Mouse (Mus musculus): ENCODE results near the gene Ddx31. TPM values are rescaled to one million over a fixed set of nuclear protein-coding genes. Genes with fewer than 3 reads are reported as not detected.

The Ddx31 gene
- polyA plus RNA-seq, 1 experiment from 2014 or later: 20.1 TPM

- WGBS: 2% methylated on average over 10 of the region's 10 CpGs
- peaks cover 12% of the 10 kb centered on the region; the same call in 1 of the 2 replicates for H3K36me3 ChIP-seq
- H3K27ac ChIP-seq (replicated peaks): peak overlapping the region; percentile 84
- peak overlapping the region; percentile 54 for H3K4me2 ChIP-seq (replicated peaks)
- peak; percentile 68 for ATAC-seq (ENCODE audit: low FRiP score, low read depth)
- H3K4me3 ChIP-seq: peak overlapping the region; percentile 42
- H3K9ac ChIP-seq (replicated peaks): peak overlapping the region; percentile 51; the same call in 1 of the 2 replicates
- no peaks in the 10 kb centered on the region for H3K9me3 ChIP-seq
- peaks cover 66% of the 10 kb centered on the region for H3K4me1 ChIP-seq
- H3K27me3 ChIP-seq: peaks cover 99% of the 10 kb centered on the region
Observed at GRCm38 (mm10) chr2:28907691-28908388, 67.6 kb downstream of the Ddx31 start.

- peaks cover 99% of the 10 kb centered on the region for H3K27me3 ChIP-seq
- H3K27ac ChIP-seq (replicated peaks): peak overlapping the region; percentile 84
- H3K9me3 ChIP-seq: no peaks in the 10 kb centered on the region
- H3K4me3 ChIP-seq: peak overlapping the region; percentile 42
- peak overlapping the region; percentile 54 for H3K4me2 ChIP-seq (replicated peaks)
- 1% methylated on average over 39 of the region's 39 CpGs for WGBS
- peak overlapping the region; percentile 51 for H3K9ac ChIP-seq (replicated peaks)
- ATAC-seq (ENCODE audit: low FRiP score, low read depth): peak; percentile 78
- peaks cover 66% of the 10 kb centered on the region for H3K4me1 ChIP-seq
- peaks cover 12% of the 10 kb centered on the region; the same call in 1 of the 2 replicates for H3K36me3 ChIP-seq
Observed at GRCm38 (mm10) chr2:28908389-28909153, 68.4 kb downstream of the Ddx31 start.

GRCm38 (mm10) chr2:28909186-28909817, 69.1 kb downstream of the Ddx31 start:
- Histone ChIP-seq H3K27me3 (peaks cover 99% of the 10 kb centered on the region), H3K9ac (replicated peaks) (peak overlapping the region; percentile 51), H3K4me2 (replicated peaks) (peak overlapping the region; percentile 54), H3K4me1 (peaks cover 62% of the 10 kb centered on the region), H3K9me3 (no peaks in the 10 kb centered on the region), H3K36me3 (peaks cover 11% of the 10 kb centered on the region; the same call in 1 of the 2 replicates), H3K4me3 (peak overlapping the region; percentile 42), H3K27ac (replicated peaks) (peak overlapping the region; percentile 84)
- no peak for ATAC-seq (ENCODE audit: low FRiP score, low read depth)
- 2% methylated on average over 39 of the region's 41 CpGs for WGBS

- Histone ChIP-seq H3K9ac (replicated peaks) (peak overlapping the region; percentile 51; the same call in 1 of the 2 replicates), H3K4me1 (peaks cover 56% of the 10 kb centered on the region), H3K4me3 (peak overlapping the region; percentile 42), H3K27me3 (peaks cover 99% of the 10 kb centered on the region), H3K36me3 (0 out of 2 replicates have a peak, but pooled peaks cover 6% of the 10 kb centered on the region), H3K9me3 (no peaks in the 10 kb centered on the region), H3K27ac (replicated peaks) (peak overlapping the region; percentile 84), H3K4me2 (replicated peaks) (peak overlapping the region; percentile 54)
- no peak for ATAC-seq (ENCODE audit: low FRiP score, low read depth)
- 6% methylated on average over 25 of the region's 25 CpGs for WGBS
Observed at GRCm38 (mm10) chr2:28909818-28910710, 69.9 kb downstream of the Ddx31 start.

- Histone ChIP-seq H3K4me3 (peak overlapping the region; percentile 42), H3K9ac (replicated peaks) (peak overlapping the region; percentile 29), H3K27me3 (peaks cover 99% of the 10 kb centered on the region), H3K27ac (replicated peaks) (peak overlapping the region; percentile 67), H3K4me1 (peaks cover 54% of the 10 kb centered on the region), H3K36me3 (no peaks in the 10 kb centered on the region), H3K9me3 (no peaks in the 10 kb centered on the region), H3K4me2 (replicated peaks) (peak overlapping the region; percentile 54)
- ATAC-seq (ENCODE audit: low FRiP score, low read depth): no peak
- WGBS: 3% methylated on average over 3 of the region's 3 CpGs
Observed at GRCm38 (mm10) chr2:28910877-28911276, 70.7 kb downstream of the Ddx31 start.

GRCm38 (mm10) chr2:28911331-28912038, 71.3 kb downstream of the Ddx31 start:
- H3K9me3 ChIP-seq: no peaks in the 10 kb centered on the region
- under 1% methylated on average over 44 of the region's 44 CpGs for WGBS

GRCm38 (mm10) chr2:28912039-28912700, 72.0 kb downstream of the Ddx31 start:
- H3K4me3 ChIP-seq: peak overlapping the region; percentile 42
- peak overlapping the region; percentile 29; the same call in 1 of the 2 replicates for H3K9ac ChIP-seq (replicated peaks)
- 1% methylated on average over 33 of the region's 33 CpGs for WGBS
- no peaks in the 10 kb centered on the region for H3K36me3 ChIP-seq
- H3K4me1 ChIP-seq: peaks cover 50% of the 10 kb centered on the region
- ATAC-seq (ENCODE audit: low FRiP score, low read depth): no peak
- H3K4me2 ChIP-seq (replicated peaks): peak overlapping the region; percentile 54
- H3K9me3 ChIP-seq: no peaks in the 10 kb centered on the region
- peak overlapping the region; percentile 67 for H3K27ac ChIP-seq (replicated peaks)
- H3K27me3 ChIP-seq: peaks cover 99% of the 10 kb centered on the region

More at GRCm38 (mm10) chr2:28911331-28912038, 71.3 kb downstream of the Ddx31 start:
- peak overlapping the region; percentile 42 for H3K4me3 ChIP-seq
- H3K27ac ChIP-seq (replicated peaks): peak overlapping the region; percentile 67
- peak overlapping the region; percentile 54 for H3K4me2 ChIP-seq (replicated peaks)
- no peaks in the 10 kb centered on the region for H3K36me3 ChIP-seq
- H3K4me1 ChIP-seq: peaks cover 53% of the 10 kb centered on the region
- H3K27me3 ChIP-seq: peaks cover 99% of the 10 kb centered on the region
- ATAC-seq (ENCODE audit: low FRiP score, low read depth): no peak
- H3K9ac ChIP-seq (replicated peaks): peak overlapping the region; percentile 29

GRCm38 (mm10) chr2:28912961-28913360, 72.8 kb downstream of the Ddx31 start:
- WGBS: 0% methylated on average over 4 of the region's 4 CpGs
- Histone ChIP-seq H3K9ac (replicated peaks) (peak overlapping the region; percentile 61; the same call in 1 of the 2 replicates), H3K4me3 (peak overlapping the region; percentile 42)

DNA sequence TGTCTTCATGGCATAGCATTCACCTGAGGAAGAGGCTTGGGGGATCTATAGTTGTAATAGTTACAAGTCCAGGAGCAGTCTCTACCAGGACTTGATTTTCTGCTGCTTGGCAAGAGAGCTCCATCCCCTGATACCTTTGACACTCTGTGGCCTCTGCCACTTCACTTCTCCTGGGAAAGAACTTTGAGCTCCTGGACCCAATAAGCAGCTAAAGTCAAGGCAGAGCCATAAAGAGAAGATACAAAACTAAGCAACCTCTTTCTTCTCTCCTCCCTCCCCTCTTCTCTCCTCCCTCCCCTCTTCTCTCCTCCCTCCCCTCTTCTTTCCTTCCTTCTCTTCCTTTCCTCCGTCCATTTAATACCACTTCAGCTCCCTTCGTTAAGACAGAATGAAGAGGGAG, 73.9 kb downstream of the Ddx31 start:
- H3K4me2 ChIP-seq (replicated peaks): peak overlapping the region; percentile 54
- peaks cover 40% of the 10 kb centered on the region for H3K4me1 ChIP-seq
- H3K9ac ChIP-seq (replicated peaks): peak overlapping the region; percentile 61; the same call in 1 of the 2 replicates
- peaks cover 100% of the 10 kb centered on the region for H3K27me3 ChIP-seq
- H3K4me3 ChIP-seq: peak overlapping the region; percentile 42
- H3K9me3 ChIP-seq: no peaks in the 10 kb centered on the region
- ATAC-seq (ENCODE audit: low FRiP score, low read depth): no peak
- 8% methylated on average over 2 of the region's 2 CpGs for WGBS
- H3K27ac ChIP-seq (replicated peaks): peak overlapping the region; percentile 72
- H3K36me3 ChIP-seq: no peaks in the 10 kb centered on the region

More at GRCm38 (mm10) chr2:28912961-28913360, 72.8 kb downstream of the Ddx31 start:
- Histone ChIP-seq H3K27me3 (peaks cover 100% of the 10 kb centered on the region), H3K9me3 (no peaks in the 10 kb centered on the region), H3K4me1 (peaks cover 49% of the 10 kb centered on the region), H3K27ac (replicated peaks) (peak overlapping the region; percentile 67), H3K4me2 (replicated peaks) (peak overlapping the region; percentile 54), H3K36me3 (no peaks in the 10 kb centered on the region)
- no peak for ATAC-seq (ENCODE audit: low FRiP score, low read depth)

DNA sequence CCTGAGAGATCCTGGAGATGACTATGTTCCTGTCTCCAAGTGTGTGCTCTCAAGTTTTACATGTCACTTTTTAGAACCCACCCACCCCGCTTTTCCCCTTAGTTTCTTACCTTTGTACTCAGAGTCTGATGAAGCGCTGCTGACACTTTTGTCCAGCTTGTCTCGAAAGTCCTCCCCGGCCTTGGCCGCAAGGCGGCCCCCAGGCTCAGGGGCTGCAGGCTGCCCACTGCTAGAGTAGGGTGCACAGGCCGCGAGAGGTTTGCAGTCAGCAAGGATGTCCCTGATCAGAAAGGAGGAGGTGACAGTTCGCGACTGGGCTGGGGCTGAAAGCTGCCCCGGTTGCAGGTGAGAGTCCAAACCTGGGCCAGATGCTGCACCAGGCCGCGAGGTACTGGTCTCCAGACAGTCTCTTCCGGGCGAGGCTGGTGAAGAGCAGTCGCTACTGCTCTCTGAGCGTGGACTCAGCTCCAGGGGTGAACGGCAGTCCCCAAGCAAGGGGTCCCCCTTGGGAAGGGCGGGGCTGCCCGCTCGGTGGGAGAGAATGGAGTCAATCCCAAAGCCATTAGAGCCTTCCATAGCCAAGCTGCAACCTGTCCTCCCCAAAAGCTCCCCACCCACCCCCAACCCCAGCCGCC, 75.0 kb downstream of the Ddx31 start:
- Histone ChIP-seq H3K4me2 (replicated peaks) (peak overlapping the region; percentile 54), H3K36me3 (no peaks in the 10 kb centered on the region), H3K9me3 (no peaks in the 10 kb centered on the region), H3K9ac (replicated peaks) (peak overlapping the region; percentile 61), H3K4me1 (peaks cover 34% of the 10 kb centered on the region), H3K4me3 (peak overlapping the region; percentile 42), H3K27ac (replicated peaks) (peak overlapping the region; percentile 72), H3K27me3 (peaks cover 98% of the 10 kb centered on the region)
- WGBS: 2% methylated on average over 22 of the region's 22 CpGs
- ATAC-seq (ENCODE audit: low FRiP score, low read depth): 0 out of 2 replicates have a peak, but pooled peaks have one; percentile 18
